Mouse (Mus musculus) MEL (cell line): ENCODE measurements around the gene Cntf. TPM values are rescaled to one million over a fixed set of nuclear protein-coding genes. Genes with fewer than 3 reads are reported as not detected.
A peak's percentile ranks its signal among the peaks of the same experiment; 100 is the strongest.

Source experiments
- DNase-seq: peaks from one replicate; pipeline ENCODE4 v3.0.0; 2011; ENCODE audit warnings: low read depth, low spot score
- H3K27ac ChIP-seq: 2 replicates; pipeline ENCODE4 v1.5.1; 2012; ENCODE audit warnings: low read depth, mild to moderate bottlenecking, control low read depth, low read length, moderate library complexity; ENCODE audit not compliant: control insufficient read depth
- H3K27me3 ChIP-seq, 2 experiments: fragments of 150-350 bp in 1 of 2; sonication (generic) in 1 of 2; 2 replicates each; pipeline ENCODE4 v1.6.1; 2012; ENCODE audit warnings: low read length in 2 of 2, mild to moderate bottlenecking in 2 of 2, improper control_type of control experiment in 1 of 2, moderate library complexity in 1 of 2; ENCODE audit not compliant: insufficient read depth in 2 of 2, control insufficient read depth in 1 of 2
- H3K36me3 ChIP-seq, 2 experiments: 2 replicates each; pipeline ENCODE4 v1.6.1; 2012 to 2014; ENCODE audit warnings: low read length in 2 of 2, improper control_type of control experiment in 1 of 2, inconsistent platforms in 1 of 2, mild to moderate bottlenecking in 1 of 2; ENCODE audit not compliant: insufficient read depth in 2 of 2, control insufficient read depth in 1 of 2
- H3K4me1 ChIP-seq, 2 experiments: fragments of 150-350 bp in 1 of 2; sonication (generic) in 1 of 2; 2 replicates each; pipeline ENCODE4 v1.6.1; 2012; ENCODE audit warnings: low read length in 2 of 2, improper control_type of control experiment in 1 of 2, mild to moderate bottlenecking in 1 of 2; ENCODE audit not compliant: insufficient read depth in 2 of 2, control insufficient read depth in 1 of 2
- H3K4me3 ChIP-seq, 2 experiments: fragments of 150-350 bp in 1 of 2; sonication (generic) in 1 of 2; 2 replicates each; pipeline ENCODE4 v1.5.1; 2012; ENCODE audit warnings: low read depth in 2 of 2, low read length in 2 of 2, mild to moderate bottlenecking in 2 of 2, moderate library complexity in 2 of 2, control low read depth in 1 of 2, improper control_type of control experiment in 1 of 2; ENCODE audit not compliant: control insufficient read depth in 1 of 2, insufficient read depth in 1 of 2
- H3K79me2 ChIP-seq: 2 replicates; pipeline ENCODE4 v1.6.1; 2012; ENCODE audit warnings: mild to moderate bottlenecking, low read length, moderate library complexity; ENCODE audit not compliant: control insufficient read depth, poor library complexity, insufficient read depth
- H3K9ac ChIP-seq: 2 replicates; pipeline ENCODE4 v1.6.1; 2012; ENCODE audit warnings: low read depth, mild to moderate bottlenecking, control low read depth, low read length, moderate library complexity; ENCODE audit not compliant: control insufficient read depth, poor library complexity, severe bottlenecking
- H3K9me3 ChIP-seq: fragments of 150-350 bp; sonication (generic); replicated peaks from 2 replicates; pipeline ENCODE4 v1.6.1; 2012; ENCODE audit warnings: mild to moderate bottlenecking, low read length, improper control_type of control experiment, moderate library complexity; ENCODE audit not compliant: insufficient read depth
- CHD1 ChIP-seq: IDR thresholded peaks from 2 replicates; pipeline ENCODE4 v1.6.1; 2012; ENCODE audit warnings: low read depth, mild to moderate bottlenecking, inconsistent platforms, low read length, improper control_type of control experiment
- CTCF ChIP-seq, 3 experiments: IDR thresholded peaks in 2 of 3; conservative IDR thresholded peaks in 1 of 3; 2 replicates each; pipeline ENCODE4 v1.5.1; 2011 to 2012; ENCODE audit warnings: low read length in 3 of 3, low read depth in 2 of 3, mild to moderate bottlenecking in 2 of 3, improper control_type of control experiment in 1 of 3, inconsistent platforms in 1 of 3, mixed read lengths in 1 of 3, moderate library complexity in 1 of 3; ENCODE audit not compliant: control insufficient read depth in 1 of 3, insufficient read depth in 1 of 3, poor library complexity in 1 of 3, severe bottlenecking in 1 of 3
- EP300 ChIP-seq, 2 experiments: IDR thresholded peaks; 2 replicates each; pipeline ENCODE4 v1.6.1; 2011; ENCODE audit warnings: improper control_type of control experiment in 2 of 2, low read length in 2 of 2, low read depth in 1 of 2, mild to moderate bottlenecking in 1 of 2
- ETS1 ChIP-seq: IDR thresholded peaks from 2 replicates; pipeline ENCODE4 v1.6.1; 2012; ENCODE audit warnings: low read depth, mild to moderate bottlenecking, inconsistent platforms, low read length, improper control_type of control experiment, moderate library complexity
- GATA1 ChIP-seq: IDR thresholded peaks from 2 replicates; pipeline ENCODE4 v1.6.1; 2011; ENCODE audit warnings: low read depth, low read length, improper control_type of control experiment
- HCFC1 ChIP-seq: IDR thresholded peaks from 2 replicates; pipeline ENCODE4 v1.6.1; 2012; ENCODE audit warnings: low read depth, mild to moderate bottlenecking, inconsistent platforms, low read length, improper control_type of control experiment, moderate library complexity
- KAT2A ChIP-seq: conservative IDR thresholded peaks from 2 replicates; pipeline ENCODE4 v1.6.1; 2012; ENCODE audit warnings: low read depth, low read length, improper control_type of control experiment, inconsistent platforms
- MAFK ChIP-seq: IDR thresholded peaks from 2 replicates; pipeline ENCODE4 v1.6.1; 2011; ENCODE audit warnings: low read depth, mild to moderate bottlenecking, low read length, improper control_type of control experiment, borderline replicate concordance
- MAX ChIP-seq: IDR thresholded peaks from 2 replicates; pipeline ENCODE4 v1.6.1; 2011; ENCODE audit warnings: low read length, improper control_type of control experiment
- POLR2A ChIP-seq, 2 experiments: IDR thresholded peaks; 2 replicates each; pipeline ENCODE4 v1.6.1; 2011 to 2012; ENCODE audit warnings: low read length in 2 of 2, mild to moderate bottlenecking in 2 of 2, control low read depth in 1 of 2, improper control_type of control experiment in 1 of 2, low read depth in 1 of 2, moderate library complexity in 1 of 2; ENCODE audit not compliant: control insufficient read depth in 1 of 2, insufficient read depth in 1 of 2, poor library complexity in 1 of 2
- RAD21 ChIP-seq: IDR thresholded peaks from 2 replicates; pipeline ENCODE4 v1.6.1; 2011; ENCODE audit warnings: mild to moderate bottlenecking, low read depth, low read length, improper control_type of control experiment
- RCOR1 ChIP-seq: IDR thresholded peaks from 2 replicates; pipeline ENCODE4 v1.6.1; 2012; ENCODE audit warnings: low read depth, mild to moderate bottlenecking, inconsistent platforms, low read length, improper control_type of control experiment
- SIN3A ChIP-seq: IDR thresholded peaks from 2 replicates; pipeline ENCODE4 v1.6.1; 2012; ENCODE audit warnings: low read length, improper control_type of control experiment, inconsistent platforms
- SMC3 ChIP-seq: IDR thresholded peaks from 2 replicates; pipeline ENCODE4 v1.6.1; 2011; ENCODE audit warnings: low read depth, low read length, improper control_type of control experiment
- TAL1 ChIP-seq: IDR thresholded peaks from 2 replicates; pipeline ENCODE4 v1.6.1; 2012; ENCODE audit warnings: mild to moderate bottlenecking, inconsistent platforms, low read length, moderate library complexity, mixed read lengths
- TCF12 ChIP-seq: IDR thresholded peaks from 2 replicates; pipeline ENCODE4 v1.6.1; 2014; ENCODE audit warnings: low read depth, mild to moderate bottlenecking, inconsistent platforms, low read length, improper control_type of control experiment, moderate library complexity
- ZMIZ1 ChIP-seq: IDR thresholded peaks from 2 replicates; pipeline ENCODE4 v1.6.1; 2012; ENCODE audit warnings: low read depth, mild to moderate bottlenecking, inconsistent platforms, low read length, improper control_type of control experiment, moderate library complexity
- ZNF384 ChIP-seq: IDR thresholded peaks from 2 replicates; pipeline ENCODE4 v1.6.1; 2012; ENCODE audit warnings: low read depth, mild to moderate bottlenecking, inconsistent platforms, low read length, improper control_type of control experiment
- polyA plus RNA-seq, 2 experiments: library from polyadenylated mRNA; stranded (reverse) in 1 of 2; unstranded in 1 of 2; fragments of >175 nt in 1 of 2; fragments of >200 nt in 1 of 2; gene quantifications; 2 replicates each; pipeline versions ENCODE4 v1.2.1 to v1.2.4; 2012; ENCODE audit warnings: low replicate concordance in 2 of 2, low read depth in 1 of 2; ENCODE audit not compliant: insufficient read length in 2 of 2, insufficient read depth in 1 of 2, missing spikeins in 1 of 2
- total RNA-seq: library from RNA; depleted of rRNA; stranded (reverse); fragments of 300-350 nt; gene quantifications from 2 replicates; pipeline ENCODE4 v1.2.3, GENCODE M21; 2012

Cntf gene
- total and polyA plus RNA-seq, 3 experiments, result 3.2 to 8.2 TPM; not detected in 1

GRCm38 (mm10) chr19:12794056-12795044, 28.9 kb upstream of the Cntf start (continued):
- TF ChIP-seq RCOR1, result no peak
- TF ChIP-seq CTCF (IDR thresholded peaks at IDR 0.05 in 2 of 3, conservative IDR thresholded peaks at IDR 0.05 in 1 of 3; ENCODE audit: control insufficient read depth in 1 of 3, insufficient read depth in 1 of 3, low read depth in 2 of 3, low read length in 3 of 3, poor library complexity in 1 of 3, severe bottlenecking in 1 of 3), result peak in 2 of 3 experiments; percentile 46 to 64; a peak in 5 of 6 replicates
- no peak for TF ChIP-seq MAFK
- peak; percentile 38; the same call in 1 of the 2 replicates for TF ChIP-seq KAT2A
- peak; percentile 14; the same call in 1 of the 2 replicates for TF ChIP-seq ZMIZ1
- TF ChIP-seq SMC3, result peak; percentile 26; the same call in 1 of the 2 replicates

DNA sequence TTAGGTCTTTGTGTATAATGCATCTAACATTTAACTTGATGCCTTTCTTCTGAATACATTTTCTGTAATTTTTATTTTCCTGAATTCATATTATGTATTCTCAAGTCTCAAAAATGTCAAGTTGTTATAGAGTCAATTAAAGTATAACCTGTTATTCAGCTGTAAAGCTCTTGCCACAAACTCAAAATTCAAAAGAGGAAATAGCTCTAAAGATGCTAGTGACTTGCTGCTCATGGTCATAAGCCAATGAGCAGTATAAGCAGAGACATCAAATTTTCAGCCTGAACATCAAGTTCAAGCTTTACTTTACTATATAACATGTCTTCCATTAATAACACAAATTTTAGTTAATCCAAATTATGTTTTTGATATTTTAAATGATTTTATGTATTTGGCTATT, 26.9 kb upstream of the Cntf start:
- no peaks in the 10 kb centered on the region for H3K27me3 ChIP-seq
- peak; percentile 55 for DNase-seq
- peak overlapping the region in 1 of 2 experiments; percentile 92; a peak in 2 of 4 replicates for H3K4me3 ChIP-seq
- H3K79me2 ChIP-seq, result peaks cover 41% of the 10 kb centered on the region
- H3K9me3 ChIP-seq, result no peaks in the 10 kb centered on the region
- H3K36me3 ChIP-seq, result peaks cover 14 to 29% of the 10 kb centered on the region in 2 experiments
- TF ChIP-seq CHD1, result peak; percentile 64; the same call in 1 of the 2 replicates
- 0 out of 2 replicates have a peak, but pooled peaks have one; percentile 21 for TF ChIP-seq SIN3A
- no peak for TF ChIP-seq GATA1
- H3K27ac ChIP-seq, result no peak overlapping the region
- peaks cover 3% of the 10 kb centered on the region in 2 experiments; a peak in 3 of 4 replicates for H3K4me1 ChIP-seq
- no peak overlapping the region for H3K9ac ChIP-seq

DNA sequence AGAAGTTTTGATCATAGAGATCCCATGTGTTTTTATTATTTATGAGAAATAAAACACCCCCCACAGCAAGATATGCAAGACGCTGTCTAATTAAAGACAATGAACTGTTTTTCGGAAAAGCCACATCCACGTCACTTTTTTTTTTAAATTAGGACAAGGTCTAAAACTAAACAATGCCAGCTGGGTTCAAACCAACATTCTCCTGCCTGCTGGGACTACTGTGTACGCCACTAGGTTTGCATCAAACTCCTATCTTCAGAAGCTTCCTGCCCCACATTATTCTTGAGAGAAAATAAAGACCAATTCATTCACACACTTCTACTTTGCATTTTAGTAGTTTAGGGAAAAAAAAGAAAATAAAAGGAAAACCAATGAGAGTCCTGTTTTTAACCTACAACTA, 22.3 kb upstream of the Cntf start:
- H3K4me1 ChIP-seq, result peaks cover 3% of the 10 kb centered on the region in 2 experiments; a peak in 3 of 4 replicates
- H3K27ac ChIP-seq, result no peak overlapping the region
- no peaks in the 10 kb centered on the region for H3K9me3 ChIP-seq
- no peak for DNase-seq
- H3K4me3 ChIP-seq, result no peak overlapping the region
- TF ChIP-seq HCFC1 (no peak), TAL1 (no peak), MAX (no peak), TCF12 (no peak), ZNF384 (no peak), RAD21 (no peak), CTCF (IDR thresholded peaks at IDR 0.05 in 2 of 3, conservative IDR thresholded peaks at IDR 0.05 in 1 of 3; ENCODE audit: control insufficient read depth in 1 of 3, insufficient read depth in 1 of 3, low read depth in 2 of 3, low read length in 3 of 3, poor library complexity in 1 of 3, severe bottlenecking in 1 of 3) (no peak), POLR2A (IDR thresholded peaks at IDR 0.05; ENCODE audit: control insufficient read depth in 1 of 2, insufficient read depth in 1 of 2, low read depth in 1 of 2, low read length in 2 of 2, poor library complexity in 1 of 2) (no peak), CHD1 (no peak), ETS1 (no peak), KAT2A (no peak), EP300 (IDR thresholded peaks at IDR 0.05; ENCODE audit: low read depth in 1 of 2, low read length in 2 of 2) (no peak)
- H3K9ac ChIP-seq, result no peak overlapping the region
- no peaks in the 10 kb centered on the region for H3K27me3 ChIP-seq
- peaks cover 43% of the 10 kb centered on the region for H3K79me2 ChIP-seq
- H3K36me3 ChIP-seq, result peaks cover 19 to 43% of the 10 kb centered on the region in 2 experiments
